Mouse (Mus musculus): ENCODE data around the gene Senp2. TPM values are rescaled to one million over a fixed set of nuclear protein-coding genes. Genes with fewer than 3 reads are reported as not detected.

The Senp2 gene
- polyA plus RNA-seq (2012; rRNA removed; ENCODE audit: low replicate concordance): 12.6 and 14.0 TPM in 2 replicates

DNA sequence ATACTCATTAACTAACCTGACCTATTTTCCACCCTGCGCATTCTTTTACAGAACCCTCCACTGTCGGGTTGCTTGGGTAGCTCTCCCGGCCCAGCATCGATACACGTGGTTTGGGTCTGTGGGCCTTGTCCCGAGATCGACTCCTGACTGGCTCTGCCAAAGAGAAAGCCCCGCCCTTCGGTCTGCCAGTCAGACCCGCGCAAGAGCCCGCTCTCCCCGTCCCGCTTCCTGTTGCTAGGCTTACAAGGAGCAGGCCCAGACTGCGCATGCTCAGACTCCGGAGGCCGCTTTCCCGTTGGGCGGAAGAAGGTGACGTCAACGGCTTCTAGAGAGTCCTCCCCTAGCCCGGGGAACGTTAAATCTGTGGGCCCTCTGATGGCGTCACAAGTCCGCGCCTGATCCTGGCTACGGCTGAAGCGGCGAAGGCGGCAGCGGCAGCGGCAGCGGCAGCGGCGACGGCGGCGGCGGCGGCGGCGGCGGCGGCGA, at the start of gene Senp2:
Gene Senp2 (plus strand): TSS at position 386 of the 486 bp plus-strand sequence.

DNA sequence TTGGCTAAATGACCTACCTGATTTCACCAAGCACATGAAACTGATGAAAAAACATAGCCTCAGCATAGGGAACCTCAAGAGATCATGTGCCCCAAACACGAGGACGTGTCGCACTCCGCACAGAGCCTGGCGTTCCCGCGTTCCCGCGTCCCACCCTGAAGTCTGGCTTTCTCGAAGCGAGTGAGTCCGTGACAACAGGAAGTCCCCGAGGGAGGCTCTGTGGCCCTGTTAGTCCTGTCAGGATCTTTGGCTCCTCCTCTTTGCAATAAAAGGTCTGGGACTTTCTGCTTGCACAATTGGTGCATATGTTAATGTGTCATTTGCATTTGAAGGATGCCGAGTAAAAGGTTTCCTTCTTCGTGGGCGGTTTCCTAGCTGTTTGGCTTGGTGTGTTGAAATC, 14.0 kb upstream of the Senp2 start, which contains the start of gene Liph:
Gene Liph (minus strand): TSS at position 360 of the 400 bp plus-strand sequence.

Other genes with a start within 250 kb of the Senp2 start
- 17.1 and 33.2 TPM in 2 replicates for gene Ehhadh, start 221.7 kb upstream of the Senp2 start, polyA plus RNA-seq (2012; rRNA removed; ENCODE audit: low replicate concordance)
- 0.24 and 1.1 TPM in 2 replicates for gene Map3k13, start 215.1 kb upstream of the Senp2 start, polyA plus RNA-seq (2012; rRNA removed; ENCODE audit: low replicate concordance)
- 15.3 and 20.7 TPM in 2 replicates for gene Tmem41a, start 61.9 kb upstream of the Senp2 start, polyA plus RNA-seq (2012; rRNA removed; ENCODE audit: low replicate concordance)
- 0.19 and 0.41 TPM in 2 replicates for gene Liph, start 13.8 kb upstream of the Senp2 start, polyA plus RNA-seq (2012; rRNA removed; ENCODE audit: low replicate concordance)
- 1.2 and 5.7 TPM in 2 replicates for gene Igf2bp2, start 153.8 kb downstream of the Senp2 start, polyA plus RNA-seq (2012; rRNA removed; ENCODE audit: low replicate concordance)